Mouse (Mus musculus) retina, adult 2 months (tissue): ENCODE data around the gene Shisa9.

Source experiments
- DNase-seq: peaks from one replicate; pipeline ENCODE4 v3.0.0-alpha.2; 2012; ENCODE audit warnings: low read depth, low spot score

Gene Shisa9

GRCm38 (mm10) chr16:12309826-12310225 lies 325.9 kb downstream of the Shisa9 start:
- DNase-seq, result no peak

DNA sequence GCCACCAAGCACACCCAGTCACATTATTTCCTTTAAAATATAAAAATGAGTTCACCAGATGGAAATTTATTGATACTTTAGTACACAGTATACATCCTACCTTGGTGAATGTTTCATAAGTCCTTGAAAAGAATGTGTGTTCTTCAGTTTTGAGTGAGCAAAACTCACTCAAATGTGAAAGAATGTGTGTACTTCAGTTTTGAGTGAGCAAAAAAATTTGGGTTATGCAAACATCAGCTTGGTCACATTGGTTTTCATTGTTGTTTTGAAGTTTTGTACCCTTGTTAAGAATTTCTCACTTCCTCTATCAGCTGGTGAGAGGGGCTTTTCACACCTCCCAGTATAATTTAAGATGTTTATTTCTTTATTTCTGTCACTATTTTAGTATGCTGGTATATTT lies 331.7 kb downstream of the Shisa9 start:
- DNase-seq, result no peak
